Mouse (Mus musculus) gastrocnemius, postnatal 25 days (tissue): ENCODE results near the gene Gpd1l. TPM values are rescaled to one million over a fixed set of nuclear protein-coding genes. Genes with fewer than 3 reads are reported as not detected.
"Not testable (repeated sequence)": the region's sequence is repeated elsewhere in the genome, so short reads cannot be mapped to it uniquely, and the experiment has no call there.

ENCODE experiments used
- DNase-seq: peaks from one replicate; pipeline ENCODE4 v3.0.0; 2022
- long read RNA-seq, 2 experiments: library from polyadenylated mRNA; stranded (forward); transcript quantifications; one replicate each; pipeline ENCODE4 v2.0.0; 2021
- total RNA-seq, 2 experiments: library from RNA; stranded (reverse); gene quantifications; 1 replicate in 1 of 2; 2 replicates in 1 of 2; pipeline ENCODE4 v1.2.3; 2021

Gene Gpd1l
- 10 to 100 TPM; 17.6 to 18.4 TPM for total RNA-seq
- long read RNA-seq, experiment 1, full-length matches to known transcripts: 1 of 9 reads
- long read RNA-seq, experiment 1, partial matches to known transcripts: 0 of 9 reads
- long read RNA-seq, experiment 1, other reads (novel, unspliced or antisense): 8 of 9 reads
- long read RNA-seq, experiment 2, full-length matches to known transcripts: 11 of 25 reads
- long read RNA-seq, experiment 2, partial matches to known transcripts: 0 of 25 reads
- long read RNA-seq, experiment 2, other reads (novel, unspliced or antisense): 14 of 25 reads

- peak; percentile 99 for DNase-seq
Measured at GRCm38 (mm10) chr9:114933723-114934171, at the start of gene Gpd1l. Gpd1l (minus strand) TSS chr9:114933987.

DNA sequence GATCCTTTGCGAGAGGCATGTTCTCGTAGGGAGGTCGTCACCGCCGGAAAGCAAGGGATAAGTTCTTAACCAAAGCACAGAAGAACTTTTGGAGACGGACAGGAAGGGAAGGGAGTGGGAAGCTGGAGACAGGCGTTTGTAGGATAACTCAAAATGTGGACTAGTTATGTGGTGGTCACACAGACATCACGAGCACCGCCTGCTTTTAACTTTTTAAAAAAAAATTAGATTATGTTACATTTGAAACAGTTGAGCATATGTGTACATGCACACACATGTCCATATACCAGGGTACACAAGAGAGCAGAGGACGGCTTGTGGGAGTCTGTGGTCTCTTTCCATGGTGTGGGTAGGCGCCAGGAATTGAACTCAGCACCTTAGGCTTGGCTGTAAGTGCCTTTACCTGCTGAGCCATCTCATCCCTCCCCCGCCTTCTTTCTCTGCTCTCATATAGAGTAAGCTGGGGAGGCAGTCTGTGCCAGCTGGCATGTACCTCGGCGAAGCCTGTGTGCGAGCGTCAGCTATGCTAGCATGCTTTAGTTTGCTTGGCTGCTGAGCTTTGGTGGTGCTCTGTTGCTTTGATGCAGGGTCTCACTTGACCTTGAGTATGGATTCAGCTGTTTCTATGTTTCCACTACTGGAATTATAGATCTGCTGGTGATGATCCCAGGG lies 49.0 kb upstream of the Gpd1l start, which contains the start of gene Rps27rt:
Gene Rps27rt (minus strand): TSS at position 51 of the 672 bp plus-strand sequence.
- DNase-seq: no peak

GRCm38 (mm10) chr9:114979969-114980368 lies 46.2 kb upstream of the Gpd1l start:
- no peak for DNase-seq

- peak; percentile 85 for DNase-seq
Measured at GRCm38 (mm10) chr9:114978281-114979111, 44.7 kb upstream of the Gpd1l start, which contains the start of gene Osbpl10. Osbpl10 (plus strand) TSS chr9:114978569.

GRCm38 (mm10) chr9:114977461-114978280 lies 43.9 kb upstream of the Gpd1l start:
- no peak for DNase-seq

DNA sequence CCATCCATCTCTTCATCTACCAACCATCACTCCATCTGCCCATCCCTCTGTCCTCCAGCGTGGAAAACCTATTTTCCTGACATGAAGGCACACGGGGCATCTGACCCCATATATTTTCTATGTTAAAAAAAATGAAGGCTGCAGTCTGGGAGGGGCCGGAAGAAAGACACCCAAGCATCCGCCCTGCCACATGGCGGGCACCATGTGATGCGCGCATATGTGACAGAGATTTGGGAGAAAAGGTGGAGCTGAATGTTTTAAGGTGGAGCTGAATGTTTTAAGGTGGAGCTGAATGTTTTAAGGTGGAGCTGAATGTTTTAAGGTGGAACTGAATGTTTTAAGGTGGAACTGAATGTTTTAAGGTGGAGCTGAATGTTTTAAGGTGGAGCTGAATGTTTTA lies 32.5 kb upstream of the Gpd1l start:
- DNase-seq: not testable (repeated sequence)

DNA sequence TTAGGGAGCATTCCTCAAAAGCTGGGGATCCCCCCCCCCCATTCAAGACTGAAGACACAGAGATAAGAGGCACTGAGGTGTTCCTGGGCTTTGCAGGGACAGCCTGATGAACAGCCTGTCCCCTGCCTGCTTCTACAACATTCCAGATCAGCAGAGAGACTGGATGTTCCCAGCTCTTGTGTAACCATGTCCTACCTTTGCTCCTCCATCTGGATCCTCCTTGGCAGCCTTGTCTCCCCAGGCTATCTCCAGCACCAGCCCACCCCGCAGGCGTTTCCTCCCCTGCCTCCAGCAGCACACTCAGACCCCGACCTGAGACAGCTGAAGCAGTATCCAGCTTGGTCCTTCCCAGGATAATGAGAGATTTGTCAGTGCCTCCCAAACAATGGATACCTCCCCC lies 30.3 kb upstream of the Gpd1l start:
- DNase-seq: no peak

- no peak for DNase-seq
Measured at GRCm38 (mm10) chr9:114960844-114961243, 27.1 kb upstream of the Gpd1l start.

- peak; percentile 66 for DNase-seq
Measured at GRCm38 (mm10) chr9:114960043-114960789, 26.4 kb upstream of the Gpd1l start.

DNA sequence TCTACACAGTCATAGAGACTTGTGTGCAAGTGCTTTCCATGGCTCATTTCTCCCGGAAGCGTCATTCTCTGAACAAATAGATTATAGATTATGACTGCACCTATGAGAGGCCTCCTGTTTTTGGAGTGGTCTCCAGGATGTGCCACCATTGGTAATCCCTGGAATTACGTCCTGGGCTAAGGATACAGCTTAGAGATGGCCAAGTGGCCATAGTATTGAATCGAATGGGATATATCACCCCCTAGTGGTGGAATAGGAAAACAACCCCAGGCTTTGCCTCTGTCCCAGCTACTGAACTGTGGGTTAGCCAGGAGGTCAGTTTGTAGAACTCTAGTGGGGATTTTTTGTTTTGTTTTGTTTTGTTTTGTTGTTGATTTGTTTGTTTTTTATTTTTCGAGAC lies 23.2 kb upstream of the Gpd1l start:
- no peak for DNase-seq

DNA sequence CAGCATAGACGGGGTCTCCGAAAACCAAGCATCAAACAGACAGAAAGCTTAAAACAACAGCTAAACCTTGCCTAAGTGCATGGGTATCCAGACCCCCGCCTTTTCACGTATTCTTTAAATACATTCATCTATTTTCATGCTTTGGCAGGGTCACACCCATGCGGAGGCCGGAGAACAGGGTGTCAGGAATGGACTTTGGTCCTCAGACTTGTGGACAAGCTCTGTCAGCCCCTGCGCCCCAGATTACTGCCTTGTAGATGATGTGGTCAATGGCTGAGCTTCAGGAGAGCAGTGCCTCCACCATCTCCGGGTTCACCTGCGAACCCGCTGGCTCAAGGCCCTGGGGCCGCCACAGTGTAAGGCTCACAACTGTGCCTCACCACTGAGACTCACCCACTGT lies 21.6 kb upstream of the Gpd1l start:
- DNase-seq: no peak

DNA sequence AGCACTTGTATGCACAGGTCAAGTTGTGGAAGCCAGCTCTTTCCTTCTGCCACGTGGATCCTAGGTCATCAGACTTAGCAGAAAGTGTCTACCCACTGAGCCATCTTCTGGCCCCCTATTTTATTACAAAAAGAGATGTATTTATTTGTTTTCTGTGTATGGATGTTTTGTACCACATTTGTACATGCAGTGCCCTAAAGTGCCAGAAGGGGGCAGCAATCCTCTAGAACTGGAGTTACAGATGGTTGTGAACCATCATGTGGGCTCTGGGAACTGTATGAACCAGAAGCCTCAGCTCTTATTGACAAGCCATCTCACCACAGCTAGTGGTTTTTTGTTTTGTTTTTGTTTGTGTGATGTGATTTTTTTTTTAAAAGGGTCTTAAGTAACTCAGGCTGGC lies 19.1 kb upstream of the Gpd1l start:
- DNase-seq: no peak

- DNase-seq: no peak
Measured at GRCm38 (mm10) chr9:114948395-114948794, 14.6 kb upstream of the Gpd1l start.

DNA sequence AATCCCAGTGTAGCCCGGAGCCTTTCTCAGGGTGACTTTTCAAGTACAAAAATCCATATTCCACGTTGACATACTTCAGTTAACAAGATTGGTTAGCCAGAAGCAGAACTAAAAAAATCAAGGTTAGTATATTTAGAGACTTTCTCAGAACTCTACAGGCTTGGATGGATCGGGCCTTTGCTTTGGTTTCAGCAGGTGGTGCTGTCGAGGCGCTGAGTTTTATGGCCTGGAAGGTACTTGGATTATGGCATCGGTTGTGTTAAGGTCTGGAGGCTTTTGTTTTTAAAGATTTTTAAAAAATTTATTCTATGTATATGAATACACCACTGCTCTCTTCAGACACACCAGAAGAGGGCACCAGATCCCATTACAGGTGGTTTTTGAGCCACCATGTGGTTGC lies 11.8 kb upstream of the Gpd1l start:
- no peak for DNase-seq

DNA sequence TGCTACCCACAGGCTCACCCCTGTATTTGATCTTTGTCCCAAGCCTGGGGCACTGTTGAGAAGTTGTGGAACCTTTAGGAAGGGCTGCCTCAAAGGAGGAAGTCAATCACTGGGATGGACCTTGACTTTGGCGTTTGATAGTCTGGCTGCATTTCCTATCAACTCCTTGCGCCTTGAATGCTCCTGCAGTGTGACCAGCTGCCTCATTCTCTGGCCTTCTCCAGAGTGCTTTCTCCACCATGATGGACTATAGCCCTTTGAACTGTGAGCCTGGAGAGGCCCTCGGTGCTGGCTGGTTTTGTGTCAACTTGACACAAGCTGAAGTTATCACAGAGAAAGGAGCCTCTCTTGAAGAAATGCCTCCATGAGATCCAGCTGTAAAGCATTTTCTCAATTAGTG lies 10.9 kb upstream of the Gpd1l start:
- DNase-seq: no peak

GRCm38 (mm10) chr9:114936687-114937086 lies 2.9 kb upstream of the Gpd1l start:
- DNase-seq: no peak

DNA sequence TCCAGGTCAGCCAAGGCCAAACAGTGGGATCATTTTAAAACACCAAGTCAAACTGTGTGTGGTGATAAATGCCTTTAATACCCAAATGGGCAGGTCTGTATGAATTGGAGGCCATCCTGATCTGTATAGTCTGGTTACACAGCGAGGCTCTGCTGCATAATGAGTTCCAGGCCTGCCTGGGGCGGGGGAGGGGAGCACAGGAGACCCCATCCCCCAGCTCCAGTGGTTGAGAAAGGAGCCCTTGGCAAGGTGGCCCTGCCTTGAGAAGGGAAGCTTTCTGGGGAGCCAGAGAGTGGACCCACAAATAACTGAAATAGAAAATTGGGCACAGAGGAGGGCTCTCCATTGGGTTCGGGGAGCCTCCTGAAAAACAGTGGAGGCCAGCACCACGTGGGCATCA lies 1.5 kb upstream of the Gpd1l start:
- no peak for DNase-seq

GRCm38 (mm10) chr9:114934231-114934630 lies 444 bp upstream of the Gpd1l start:
- DNase-seq: no peak

DNA sequence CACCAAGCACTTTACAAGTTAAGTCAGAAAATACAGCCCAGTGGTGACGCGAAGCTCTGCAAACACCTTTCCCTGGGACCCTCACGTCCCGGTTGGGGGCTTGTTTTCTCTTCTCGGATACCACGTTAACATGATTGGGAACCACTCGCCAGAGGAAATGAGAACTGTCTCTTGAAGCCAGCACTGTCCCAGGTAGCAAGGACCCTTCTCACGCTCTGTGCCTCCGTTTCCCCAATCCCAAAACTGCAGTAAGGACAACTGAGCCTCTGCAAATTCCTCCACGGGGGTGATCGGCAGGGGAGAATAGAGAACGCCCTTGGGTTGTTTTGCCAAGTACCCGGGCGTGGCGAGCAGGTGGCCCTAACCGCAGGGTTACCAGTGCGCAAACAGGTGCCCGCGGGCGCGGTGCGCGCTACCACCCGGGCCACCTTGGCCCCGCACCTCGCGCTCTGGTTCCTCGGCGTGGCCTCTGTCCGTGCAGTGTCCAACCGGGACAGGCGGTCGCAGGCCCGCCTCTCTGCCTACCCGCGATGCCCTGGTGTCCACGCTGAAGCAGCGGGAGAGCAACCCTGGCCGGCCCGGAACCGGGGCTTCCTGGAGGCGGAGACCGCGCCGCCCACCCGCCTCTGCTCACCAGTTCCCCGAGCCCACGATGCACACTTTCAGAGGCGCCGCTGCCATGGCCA lies 607 bp downstream of the Gpd1l start:
- no peak for DNase-seq

- DNase-seq: no peak
Measured at GRCm38 (mm10) chr9:114932607-114933006, 1.2 kb downstream of the Gpd1l start.
